In the genomic region with DNA sequence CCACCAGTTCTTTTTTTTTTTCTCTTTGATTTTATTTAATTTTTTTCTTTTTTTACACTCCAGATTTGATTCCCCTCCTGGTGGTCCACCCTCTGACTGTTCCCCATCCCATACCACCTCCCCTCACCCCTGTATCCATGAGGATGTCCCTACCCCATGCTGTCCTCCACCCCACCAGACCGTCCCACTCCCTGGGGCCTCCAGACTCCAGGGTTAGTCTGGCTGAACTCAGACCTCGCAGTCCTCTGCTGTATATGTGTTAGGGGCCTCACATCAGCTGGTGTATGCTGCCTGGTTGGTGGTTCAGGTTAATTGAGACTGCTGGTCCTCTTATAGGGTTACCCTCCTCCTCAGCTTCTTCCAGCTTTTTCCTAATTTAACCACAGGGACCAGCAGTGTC, we compare ENCODE assay signal across 19 mouse cellular contexts.
DNase-seq lines count a peak whose midpoint lies in the region; ATAC-seq lines count a peak whose summit lies in the region.
"Had no signal": no experiment of that assay in that cellular context is flagged by ENCODE, and none has a peak within 500 bp of the region (broad histone marks: within the 10 kb centered on the region; RNA-seq: fewer than 3 reads in every experiment).

No protein-coding gene starts in this region.

- no peaks in the 10 kb centered on the region for H3K36me3 ChIP-seq in embryonic facial prominence, embryonic 11.5 days (replicated peaks; ENCODE audit: control insufficient read depth, insufficient read depth, low read depth, low read length)
- no peaks in the 10 kb centered on the region for H3K36me3 ChIP-seq in embryonic facial prominence, embryonic 10.5 days (replicated peaks)
- no peaks in the 10 kb centered on the region for H3K36me3 ChIP-seq in heart, embryonic 12.5 days
- H3K36me3 ChIP-seq: G1E had no signal

- no peak overlapping the region for H3K4me2 ChIP-seq in embryonic facial prominence, embryonic 11.5 days (ENCODE audit: low read depth, low read length)
- H3K4me2 ChIP-seq in heart, embryonic 12.5 days, result no peak overlapping the region

- 0 out of 2 replicates have a peak, but pooled peaks have one; percentile 52 for ATAC-seq in embryonic facial prominence, embryonic 11.5 days (replicated peaks; ENCODE audit: insufficient number of reproducible peaks, low FRiP score, low TSS enrichment, low read depth)
- ATAC-seq in heart, embryonic 12.5 days (ENCODE audit: insufficient number of reproducible peaks, low FRiP score), result no peak
- ATAC-seq: activated CD4-positive, CD25-positive, alpha-beta regulatory T cell, adult 4 months; CD4-positive, CD25-positive, alpha-beta regulatory T cell, adult 4 months; Patski had no signal

- H3K4me3 ChIP-seq in embryonic facial prominence, embryonic 11.5 days (ENCODE audit: low read depth, low read length), result no peak overlapping the region
- H3K4me3 ChIP-seq in embryonic facial prominence, embryonic 10.5 days, result no peak overlapping the region
- H3K4me3 ChIP-seq in heart, embryonic 12.5 days, result no peak overlapping the region

- 76% methylated on average over 2 of the region's 2 CpGs for WGBS in embryonic facial prominence, embryonic 11.5 days
- WGBS in embryonic facial prominence, embryonic 10.5 days, result 89% methylated on average over 2 of the region's 2 CpGs
- 75% methylated on average over 2 of the region's 2 CpGs for WGBS in heart, embryonic 12.5 days

- no peaks in the 10 kb centered on the region for H3K9me3 ChIP-seq in embryonic facial prominence, embryonic 11.5 days (replicated peaks; ENCODE audit: control insufficient read depth, low read length)
- H3K9me3 ChIP-seq in embryonic facial prominence, embryonic 10.5 days, result no peaks in the 10 kb centered on the region
- H3K9me3 ChIP-seq in heart, embryonic 12.5 days (replicated peaks), result no peaks in the 10 kb centered on the region

- no peak overlapping the region for H3K9ac ChIP-seq in embryonic facial prominence, embryonic 11.5 days (replicated peaks; ENCODE audit: low read length)
- no peak overlapping the region for H3K9ac ChIP-seq in heart, embryonic 12.5 days

- no peaks in the 10 kb centered on the region for H3K4me1 ChIP-seq in embryonic facial prominence, embryonic 11.5 days (ENCODE audit: control insufficient read depth, insufficient read depth, low read length)
- peaks cover 9% of the 10 kb centered on the region for H3K4me1 ChIP-seq in embryonic facial prominence, embryonic 10.5 days
- peaks cover 14% of the 10 kb centered on the region for H3K4me1 ChIP-seq in heart, embryonic 12.5 days (replicated peaks)

- H3K27me3 ChIP-seq in embryonic facial prominence, embryonic 11.5 days (ENCODE audit: control insufficient read depth, insufficient read depth, low read length), result no peaks in the 10 kb centered on the region
- no peaks in the 10 kb centered on the region for H3K27me3 ChIP-seq in embryonic facial prominence, embryonic 10.5 days (replicated peaks; ENCODE audit: low read depth, poor library complexity, severe bottlenecking)
- no peaks in the 10 kb centered on the region for H3K27me3 ChIP-seq in heart, embryonic 12.5 days (replicated peaks)
- H3K27me3 ChIP-seq: CH12.LX, Patski had no signal

- no peak overlapping the region for H3K27ac ChIP-seq in embryonic facial prominence, embryonic 11.5 days (replicated peaks; ENCODE audit: low read depth, low read length)
- H3K27ac ChIP-seq in embryonic facial prominence, embryonic 10.5 days (replicated peaks), result no peak overlapping the region
- H3K27ac ChIP-seq in heart, embryonic 12.5 days (ENCODE audit: poor library complexity, severe bottlenecking), result no peak overlapping the region

- DNase-seq in embryonic facial prominence, embryonic 11.5 days (ENCODE audit: low spot score), result no peak
- DNase-seq in embryonic facial prominence, embryonic 10.5 days (ENCODE audit: low spot score), result no peak
- peak; percentile 86 for DNase-seq in heart, adult 11 months
- DNase-seq: adrenal gland, adult 2 months; adrenal gland, adult 8-10 months; adrenal gland, postnatal 10 days; adrenal gland, postnatal 14 days; adrenal gland, postnatal 25 days; adrenal gland, postnatal 36 days; B cell, adult 2 months; cerebellum, adult 11 months; cerebellum, adult 11-12 months; cerebellum, adult 18-20 months had no signal
